Mouse (Mus musculus) myocyte (in vitro differentiated cells): Measurements from ENCODE around the gene Atxn7l3. TPM values are rescaled to one million over a fixed set of nuclear protein-coding genes. Genes with fewer than 3 reads are reported as not detected.
A peak's percentile ranks its signal among the peaks of the same experiment; 100 is the strongest.

Source experiments
- H3K27me3 ChIP-seq: one replicate; pipeline ENCODE4 v1.6.1; 2011; ENCODE audit not compliant: control insufficient read depth, insufficient read depth, insufficient read length
- H3K36me3 ChIP-seq: one replicate; pipeline ENCODE4 v1.6.1; 2011; ENCODE audit not compliant: control insufficient read depth, insufficient read depth
- H3K4me2 ChIP-seq: one replicate; pipeline ENCODE4 v1.6.1; 2011; ENCODE audit warnings: low read depth, control low read depth
- H3K4me3 ChIP-seq: one replicate; pipeline ENCODE4 v1.5.1; 2011; ENCODE audit warnings: mild to moderate bottlenecking, control low read depth, moderate library complexity
- H3K79me2 ChIP-seq: one replicate; pipeline ENCODE4 v1.6.1; 2011; ENCODE audit not compliant: control insufficient read depth, insufficient read depth
- H3ac ChIP-seq: one replicate; pipeline ENCODE4 v1.6.1; 2011; ENCODE audit not compliant: control insufficient read depth, insufficient read length
- CEBPB ChIP-seq: IDR thresholded peaks from 2 replicates; pipeline ENCODE4 v1.6.1; 2011; ENCODE audit warnings: mild to moderate bottlenecking, moderate library complexity; ENCODE audit not compliant: poor library complexity, insufficient read depth, severe bottlenecking
- E2F4 ChIP-seq: IDR thresholded peaks from one replicate; pipeline ENCODE4 v1.6.1; 2011; ENCODE audit warnings: mild to moderate bottlenecking, control low read depth, moderate library complexity; ENCODE audit not compliant: insufficient read depth
- MAX ChIP-seq: IDR thresholded peaks from one replicate; pipeline ENCODE4 v1.6.1; 2011; ENCODE audit warnings: low read depth, mild to moderate bottlenecking, control low read depth
- MYOD1 ChIP-seq, 3 experiments: IDR thresholded peaks; one replicate each; pipeline ENCODE4 v1.6.1; 2011; ENCODE audit warnings: control low read depth in 2 of 3, low read depth in 2 of 3, mild to moderate bottlenecking in 2 of 3, moderate library complexity in 1 of 3; ENCODE audit not compliant: insufficient read length in 2 of 3, control insufficient read depth in 1 of 3
- MYOG ChIP-seq, 3 experiments: IDR thresholded peaks; one replicate each; pipeline ENCODE4 v1.6.1; 2011; ENCODE audit warnings: control low read depth in 2 of 3, low read depth in 2 of 3, mild to moderate bottlenecking in 2 of 3; ENCODE audit not compliant: insufficient read length in 2 of 3, control insufficient read depth in 1 of 3, insufficient read depth in 1 of 3
- POLR2A ChIP-seq: IDR thresholded peaks from one replicate; pipeline ENCODE4 v1.6.1; 2011; ENCODE audit warnings: low read depth, mild to moderate bottlenecking, control low read depth, moderate library complexity; ENCODE audit not compliant: insufficient read length
- POLR2AphosphoS2 ChIP-seq: IDR thresholded peaks from one replicate; pipeline ENCODE4 v1.6.1; 2011; ENCODE audit warnings: low read depth, control low read depth; ENCODE audit not compliant: insufficient read length
- REST ChIP-seq: IDR thresholded peaks from one replicate; pipeline ENCODE4 v1.6.1; 2011; ENCODE audit warnings: mild to moderate bottlenecking, control low read depth, moderate library complexity; ENCODE audit not compliant: insufficient read depth, insufficient read length
- SRF ChIP-seq: IDR thresholded peaks from one replicate; pipeline ENCODE4 v1.6.1; 2011; ENCODE audit warnings: low read depth; ENCODE audit not compliant: control insufficient read depth, insufficient read length
- TCF12 ChIP-seq: IDR thresholded peaks from one replicate; pipeline ENCODE4 v1.6.1; 2011; ENCODE audit warnings: mild to moderate bottlenecking, control low read depth; ENCODE audit not compliant: poor library complexity, insufficient read depth, severe bottlenecking
- TCF3 ChIP-seq: IDR thresholded peaks from one replicate; pipeline ENCODE4 v1.6.1; 2011; ENCODE audit warnings: low read depth, control low read depth; ENCODE audit not compliant: insufficient read length
- USF1 ChIP-seq: IDR thresholded peaks from one replicate; pipeline ENCODE4 v1.6.1; 2011; ENCODE audit warnings: low read depth, mild to moderate bottlenecking, control low read depth, moderate library complexity
- polyA plus RNA-seq: library from polyadenylated mRNA; unstranded; fragments of >200 nt; fragmentation: generic; extraction: Trizol; gene quantifications from one replicate; pipeline ENCODE4 v1.2.1, GENCODE M21; 2012; ENCODE audit warnings: missing spikeins

Gene Atxn7l3
- 39.5 TPM for polyA plus RNA-seq

DNA sequence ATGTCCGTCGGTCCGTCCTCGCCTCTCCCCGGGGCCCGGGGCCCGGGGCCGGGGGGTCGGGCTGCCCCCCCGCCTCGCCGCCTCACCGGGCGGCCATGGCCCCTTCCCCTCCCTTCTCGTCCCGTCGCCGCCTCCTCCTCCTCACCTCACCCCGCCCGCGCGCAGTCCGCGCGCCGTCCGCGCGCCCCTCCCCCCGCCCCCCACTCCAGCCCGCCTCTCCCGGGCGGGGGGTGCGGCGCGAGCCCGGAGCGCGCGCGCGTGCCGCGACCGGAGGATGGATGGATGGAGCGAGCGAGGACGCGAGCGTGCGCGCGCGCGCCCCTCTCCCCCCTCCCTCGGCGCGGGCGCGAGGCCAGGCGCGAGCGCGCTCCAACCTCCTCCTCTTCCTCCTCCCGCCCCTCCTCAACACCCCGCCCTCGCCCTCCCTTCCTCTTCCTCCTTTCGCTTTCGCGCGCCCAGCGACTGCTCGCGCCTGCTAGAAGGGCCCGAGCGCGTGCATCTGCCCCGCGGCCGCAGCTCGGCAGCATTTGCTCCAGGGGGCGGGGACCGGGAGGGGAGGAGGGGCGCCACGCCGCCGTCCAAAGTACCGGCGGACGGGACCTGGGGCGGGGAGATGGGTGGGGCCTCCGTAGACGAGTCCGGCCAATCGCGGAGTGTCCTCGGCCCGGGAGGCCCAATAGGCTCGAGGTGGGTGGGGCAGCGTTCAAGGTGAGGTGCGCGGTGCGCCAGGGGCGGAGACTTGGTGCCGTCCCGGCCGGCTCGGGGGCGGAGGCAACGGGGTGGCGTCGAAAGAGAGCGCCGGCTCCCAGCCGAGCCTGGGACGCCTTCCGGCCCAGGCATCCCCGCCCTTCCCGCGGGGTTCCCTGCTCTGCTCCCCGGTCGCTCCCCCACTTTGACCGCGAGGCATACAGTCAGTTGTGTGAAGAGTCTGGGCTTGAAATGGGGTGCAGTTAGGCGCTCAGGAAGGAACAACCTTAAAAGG lies at the start of gene Atxn7l3:
TSS of gene Atxn7l3 (minus strand) at position 141 of the 982 bp plus-strand sequence.
- peak within 1 kb of the TSS; percentile 88 for H3ac ChIP-seq
- H3K79me2 ChIP-seq, result peaks cover 9% of the 10 kb centered on the region
- H3K36me3 ChIP-seq, result peaks cover 20% of the 10 kb centered on the region
- no peaks in the 10 kb centered on the region for H3K27me3 ChIP-seq
- TF ChIP-seq MYOD1 (IDR thresholded peaks at IDR 0.05; ENCODE audit: control insufficient read depth in 1 of 3, insufficient read length in 2 of 3, low read depth in 2 of 3) (no peak), USF1 (no peak), MAX (no peak), REST (no peak), POLR2AphosphoS2 (peak; percentile 86), SRF (peak; percentile 53), TCF3 (no peak), E2F4 (peak; percentile 12), TCF12 (no peak), CEBPB (no peak), POLR2A (peak; percentile 76), MYOG (IDR thresholded peaks at IDR 0.05; ENCODE audit: control insufficient read depth in 1 of 3, insufficient read depth in 1 of 3, insufficient read length in 2 of 3, low read depth in 2 of 3) (peak in 1 of 3 experiments; percentile 57)
- H3K4me2 ChIP-seq, result peak within 1 kb of the TSS; percentile 93
- peak within 1 kb of the TSS; percentile 56 for H3K4me3 ChIP-seq

DNA sequence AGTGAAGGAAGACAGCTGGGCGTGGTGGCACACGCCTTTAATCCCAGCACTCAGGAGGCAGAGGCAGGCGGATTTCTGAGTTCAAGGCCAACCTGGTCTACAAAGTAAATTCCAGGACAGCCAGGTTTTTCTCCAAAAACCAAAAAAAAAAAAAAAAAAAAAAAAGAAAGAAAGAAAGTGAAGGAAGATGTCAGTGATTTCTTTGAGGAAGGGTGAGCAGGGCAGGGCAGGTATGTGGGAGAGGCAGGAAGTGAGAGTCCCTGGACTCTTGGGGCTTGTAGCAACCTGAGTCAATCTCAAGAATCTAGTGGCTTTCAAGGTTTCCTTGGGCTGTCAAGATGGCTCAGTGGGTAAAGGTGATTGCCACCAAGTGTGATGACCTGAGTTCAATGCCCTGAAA lies 48.0 kb upstream of the Atxn7l3 start:
- no peak for TF ChIP-seq TCF12
- no peak overlapping the region for H3K4me2 ChIP-seq

DNA sequence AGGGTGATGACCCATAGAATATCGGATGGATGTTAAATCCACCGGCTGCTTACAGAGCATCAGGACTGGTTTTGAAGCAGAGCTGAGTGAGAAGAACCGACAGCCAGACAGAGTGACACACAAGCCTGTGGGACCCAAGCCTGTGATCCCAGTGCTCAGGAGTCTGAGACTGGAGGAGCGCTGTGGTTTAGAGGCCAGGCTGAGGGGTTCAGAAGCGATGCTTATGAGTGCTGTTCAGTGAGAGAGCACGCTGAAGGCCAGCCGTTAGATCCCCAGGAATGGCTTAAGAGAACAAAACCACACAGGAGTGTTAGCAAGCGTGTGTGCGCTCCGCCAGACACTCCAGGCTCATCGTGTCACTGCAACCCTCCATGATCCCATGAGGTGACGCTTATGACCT lies 46.3 kb upstream of the Atxn7l3 start:
- TF ChIP-seq TCF3 (no peak), CEBPB (no peak), MYOD1 (IDR thresholded peaks at IDR 0.05; ENCODE audit: control insufficient read depth in 1 of 3, insufficient read length in 2 of 3, low read depth in 2 of 3) (no peak), MAX (no peak), POLR2A (no peak), TCF12 (no peak), POLR2AphosphoS2 (no peak), REST (no peak), E2F4 (no peak), MYOG (IDR thresholded peaks at IDR 0.05; ENCODE audit: control insufficient read depth in 1 of 3, insufficient read depth in 1 of 3, insufficient read length in 2 of 3, low read depth in 2 of 3) (no peak), USF1 (no peak), SRF (no peak)
- Histone ChIP-seq H3K4me3 (no peak overlapping the region), H3K36me3 (no peaks in the 10 kb centered on the region), H3ac (no peak overlapping the region), H3K4me2 (no peak overlapping the region), H3K27me3 (peaks cover 34% of the 10 kb centered on the region), H3K79me2 (no peaks in the 10 kb centered on the region)

More for the DNA sequence above, 48.0 kb upstream of the Atxn7l3 start:
- no peak overlapping the region for H3ac ChIP-seq
- no peak overlapping the region for H3K4me3 ChIP-seq
- no peaks in the 10 kb centered on the region for H3K36me3 ChIP-seq
- peaks cover 49% of the 10 kb centered on the region for H3K27me3 ChIP-seq
- H3K79me2 ChIP-seq, result no peaks in the 10 kb centered on the region

DNA sequence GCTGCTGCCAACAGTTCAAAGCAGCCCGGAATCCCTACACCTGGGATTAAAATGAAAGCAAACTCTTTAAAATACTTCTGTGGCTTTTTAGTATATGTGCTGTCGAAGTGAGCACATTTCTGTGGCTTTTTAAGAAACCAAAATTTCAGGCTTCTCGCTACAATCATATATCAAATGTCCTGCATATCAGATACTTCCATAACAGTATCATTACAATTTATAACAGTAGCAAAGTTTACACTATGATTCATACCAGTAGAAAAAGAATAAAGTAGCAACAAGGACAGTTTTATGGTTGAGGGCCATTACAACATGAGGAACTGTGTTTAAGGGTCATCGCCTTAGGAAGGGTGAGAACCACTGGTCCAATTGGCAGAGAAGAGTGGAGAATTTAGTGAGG lies 44.7 kb upstream of the Atxn7l3 start:
- H3ac ChIP-seq, result no peak overlapping the region
- H3K4me2 ChIP-seq, result no peak overlapping the region
- TF ChIP-seq USF1 (no peak), MYOG (IDR thresholded peaks at IDR 0.05; ENCODE audit: control insufficient read depth in 1 of 3, insufficient read depth in 1 of 3, insufficient read length in 2 of 3, low read depth in 2 of 3) (no peak), E2F4 (no peak), TCF12 (no peak), POLR2AphosphoS2 (no peak), TCF3 (no peak), MYOD1 (IDR thresholded peaks at IDR 0.05; ENCODE audit: control insufficient read depth in 1 of 3, insufficient read length in 2 of 3, low read depth in 2 of 3) (no peak), SRF (no peak), POLR2A (no peak), MAX (no peak)
- H3K4me3 ChIP-seq, result no peak overlapping the region
- H3K36me3 ChIP-seq, result no peaks in the 10 kb centered on the region
- H3K27me3 ChIP-seq, result peaks cover 27% of the 10 kb centered on the region
- H3K79me2 ChIP-seq, result no peaks in the 10 kb centered on the region

DNA sequence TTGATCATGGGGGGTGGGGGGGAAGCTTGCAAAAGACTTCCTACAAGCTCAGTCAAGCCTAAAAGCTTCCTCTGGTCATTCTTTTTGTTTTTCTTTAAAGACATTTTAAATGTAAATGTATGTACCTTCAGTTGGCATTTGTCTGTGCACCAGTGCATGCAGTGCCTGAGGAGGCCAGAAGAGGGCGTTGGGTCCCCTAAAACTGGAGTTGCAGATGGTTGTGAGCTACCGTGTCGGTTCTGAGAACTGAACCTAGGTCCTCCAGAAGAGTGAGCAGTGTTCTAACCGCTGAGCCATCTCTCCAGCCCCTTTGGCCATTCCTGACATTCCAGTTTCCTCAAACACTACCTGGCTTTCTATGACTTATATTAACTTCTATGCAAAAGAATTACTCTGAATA lies 43.2 kb upstream of the Atxn7l3 start:
- TF ChIP-seq TCF3, result no peak
- TF ChIP-seq SRF, result no peak
- no peak for TF ChIP-seq REST
- TF ChIP-seq MAX, result no peak
- no peak for TF ChIP-seq USF1
- TF ChIP-seq MYOG (IDR thresholded peaks at IDR 0.05; ENCODE audit: control insufficient read depth in 1 of 3, insufficient read depth in 1 of 3, insufficient read length in 2 of 3, low read depth in 2 of 3), result no peak
- H3K4me3 ChIP-seq, result no peak overlapping the region
- H3K27me3 ChIP-seq, result peaks cover 18% of the 10 kb centered on the region
- no peak overlapping the region for H3K4me2 ChIP-seq
- no peaks in the 10 kb centered on the region for H3K36me3 ChIP-seq
- H3ac ChIP-seq, result no peak overlapping the region
- no peaks in the 10 kb centered on the region for H3K79me2 ChIP-seq
